ENCODE assay signal across 7 mouse cellular contexts in the genomic region with DNA sequence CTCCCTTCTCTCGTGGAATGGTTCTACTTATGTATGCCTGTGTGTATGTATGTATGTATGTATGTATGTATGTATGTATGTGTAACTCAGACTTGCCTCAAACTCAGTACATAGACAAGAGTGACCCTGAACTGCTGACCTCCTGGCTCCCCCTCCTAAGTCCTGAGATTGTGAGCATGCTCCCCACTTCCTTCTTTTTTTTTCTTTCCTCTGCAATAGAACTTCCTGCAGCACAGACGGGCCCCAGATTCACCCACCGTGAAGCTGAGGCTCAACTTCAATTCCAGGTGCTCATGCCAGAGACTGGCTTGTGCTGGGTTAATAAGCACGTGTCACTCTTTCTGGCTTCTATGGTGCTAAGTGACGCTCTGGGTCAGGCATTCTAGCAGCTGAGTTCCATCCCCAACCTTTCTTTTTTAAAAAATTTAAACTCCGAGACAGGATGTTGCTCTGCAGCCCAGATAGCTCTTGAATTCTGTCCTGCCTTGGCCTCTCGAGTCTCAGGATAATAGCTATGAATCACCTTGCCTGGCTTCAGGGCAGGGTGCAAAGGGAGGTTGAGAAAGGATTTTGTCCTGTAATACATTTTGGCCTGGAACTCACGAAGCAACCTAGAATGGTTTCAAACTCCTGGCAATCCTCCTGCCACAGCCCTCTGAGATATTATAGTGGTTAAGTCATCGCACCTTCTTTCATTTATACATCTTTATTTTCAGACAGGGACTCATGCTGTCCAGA. TPM values are rescaled to one million over a fixed set of nuclear protein-coding genes. Genes with fewer than 3 reads are reported as not detected.
DNase-seq lines count a peak whose midpoint lies in the region; ATAC-seq and TF ChIP-seq lines count a peak whose summit lies in the region.

No protein-coding gene starts in this region.

- H3K9me3 ChIP-seq in limb, embryonic 10.5 days (replicated peaks) = 0 out of 2 replicates have a peak, but pooled peaks cover 2% of the 10 kb centered on the region
- no peaks in the 10 kb centered on the region for H3K9me3 ChIP-seq in midbrain, postnatal 0 days (ENCODE audit: low read length)
- no peaks in the 10 kb centered on the region for H3K9me3 ChIP-seq in intestine, postnatal 0 days (ENCODE audit: control insufficient read depth)

- 0 out of 2 replicates have a peak, but pooled peaks cover 6% of the 10 kb centered on the region for H3K4me1 ChIP-seq in kidney, adult 2 months (ENCODE audit: control insufficient read depth, insufficient read depth, low read length)
- H3K4me1 ChIP-seq in brown adipose tissue, adult 24 weeks (ENCODE audit: control insufficient read depth, insufficient read depth, insufficient read length, low read length) = peaks cover 20% of the 10 kb centered on the region
- peaks cover 19% of the 10 kb centered on the region for H3K4me1 ChIP-seq in limb, embryonic 10.5 days
- no peaks in the 10 kb centered on the region for H3K4me1 ChIP-seq in midbrain, postnatal 0 days (ENCODE audit: insufficient read depth, low read length)
- no peaks in the 10 kb centered on the region for H3K4me1 ChIP-seq in intestine, postnatal 0 days (replicated peaks; ENCODE audit: control insufficient read depth, insufficient read depth, low read length)

- H3K27me3 ChIP-seq in kidney, adult 2 months (replicated peaks; ENCODE audit: control insufficient read depth, insufficient read depth, low read length) = no peaks in the 10 kb centered on the region
- peaks cover 6% of the 10 kb centered on the region; the same call in 1 of the 2 replicates for H3K27me3 ChIP-seq in limb, embryonic 10.5 days (ENCODE audit: low read depth, poor library complexity, severe bottlenecking)
- H3K27me3 ChIP-seq in midbrain, postnatal 0 days (ENCODE audit: insufficient read depth, low read length) = no peaks in the 10 kb centered on the region
- H3K27me3 ChIP-seq in intestine, postnatal 0 days (replicated peaks; ENCODE audit: control insufficient read depth, insufficient read depth, low read length) = no peaks in the 10 kb centered on the region

- H3K9ac ChIP-seq in midbrain, postnatal 0 days (replicated peaks; ENCODE audit: low read length, poor library complexity, severe bottlenecking) = no peak overlapping the region
- no peak overlapping the region for H3K9ac ChIP-seq in intestine, postnatal 0 days (ENCODE audit: low read depth, low read length)

- peak overlapping the region; percentile 73; the same call in 1 of the 2 replicates for H3K4me2 ChIP-seq in midbrain, postnatal 0 days (ENCODE audit: low read depth, low read length, poor library complexity, severe bottlenecking)
- no peak overlapping the region for H3K4me2 ChIP-seq in intestine, postnatal 0 days (replicated peaks; ENCODE audit: low read depth)

- H3K36me3 ChIP-seq in kidney, adult 2 months (ENCODE audit: control insufficient read depth, insufficient read depth, low read length) = no peaks in the 10 kb centered on the region
- peaks cover 23% of the 10 kb centered on the region for H3K36me3 ChIP-seq in limb, embryonic 10.5 days
- no peaks in the 10 kb centered on the region for H3K36me3 ChIP-seq in midbrain, postnatal 0 days (ENCODE audit: insufficient read depth, low read length)
- no peaks in the 10 kb centered on the region for H3K36me3 ChIP-seq in intestine, postnatal 0 days (ENCODE audit: control insufficient read depth, insufficient read depth)

- WGBS in kidney, adult 2 months = 50% methylated on average over 9 of the region's 9 CpGs
- 84% methylated on average over 9 of the region's 9 CpGs for WGBS in limb, embryonic 10.5 days
- WGBS in midbrain, postnatal 0 days = 84% methylated on average over 9 of the region's 9 CpGs
- 64% methylated on average over 9 of the region's 9 CpGs for WGBS in intestine, postnatal 0 days

- peak overlapping the region; percentile 25; the same call in 1 of the 2 replicates for H3K27ac ChIP-seq in kidney, adult 2 months (ENCODE audit: insufficient read depth, low read depth, low read length)
- H3K27ac ChIP-seq in brown adipose tissue, adult 24 weeks (replicated peaks; ENCODE audit: low read depth, low read length) = peak overlapping the region; percentile 72; the same call in 1 of the 2 replicates
- H3K27ac ChIP-seq in limb, embryonic 10.5 days = no peak overlapping the region
- no peak overlapping the region for H3K27ac ChIP-seq in midbrain, postnatal 0 days (ENCODE audit: low read depth, low read length)
- H3K27ac ChIP-seq in intestine, postnatal 0 days (ENCODE audit: low read depth, low read length) = no peak overlapping the region

- ATAC-seq in midbrain, postnatal 0 days (ENCODE audit: low FRiP score) = no peak
- ATAC-seq in intestine, postnatal 0 days = no peak

- H3K4me3 ChIP-seq in kidney, adult 2 months (ENCODE audit: insufficient read depth, low read depth, low read length) = no peak overlapping the region
- H3K4me3 ChIP-seq in brown adipose tissue, adult 24 weeks (ENCODE audit: insufficient read depth, low read depth, low read length) = no peak overlapping the region
- H3K4me3 ChIP-seq in limb, embryonic 10.5 days = peak overlapping the region; percentile 78; the same call in 1 of the 2 replicates
- peak overlapping the region; percentile 79; the same call in 1 of the 2 replicates for H3K4me3 ChIP-seq in midbrain, postnatal 0 days (ENCODE audit: low read depth, low read length)
- no peak overlapping the region for H3K4me3 ChIP-seq in intestine, postnatal 0 days (ENCODE audit: low read depth, low read length)

- no peak for DNase-seq in kidney, adult 2 months
- DNase-seq in kidney, adult 11 months = no peak
- DNase-seq in limb, embryonic 10.5 days (ENCODE audit: low spot score) = no peak
- DNase-seq in midbrain, postnatal 0 days (ENCODE audit: low spot score) = no peak
- DNase-seq in right cerebral cortex, postnatal 10 days (ENCODE audit: low spot score in 2 of 2) = no peak

- no peak for TF ChIP-seq CTCF in kidney, adult 2 months (conservative IDR thresholded peaks at IDR 0.05; ENCODE audit: insufficient read depth, insufficient read length, low read depth, low read length)
- no peak for TF ChIP-seq CTCF in midbrain, postnatal 0 days (IDR thresholded peaks at IDR 0.05)
- TF ChIP-seq CTCF in intestine, postnatal 0 days (IDR thresholded peaks at IDR 0.05; ENCODE audit: low read depth) = no peak

- no peak for TF ChIP-seq POLR2A in kidney, adult 2 months (IDR thresholded peaks at IDR 0.05; ENCODE audit: low read depth, low read length)

RNA-seq across cellular contexts. Expression of a gene that starts 5.1 kb away (rescaled TPM):
- 8.0 and 8.7 TPM in 2 replicates for polyA plus RNA-seq in kidney, adult 2 months (2012; rRNA removed)
- 11.6 and 14.3 TPM in 2 replicates for polyA plus RNA-seq in brown adipose tissue, adult 24 weeks (2012; ENCODE audit: insufficient read depth, insufficient read length, missing spikeins)
- 65.4 and 65.6 TPM in 2 replicates for polyA plus RNA-seq in limb, embryonic 10.5 days (2016; fragmentation: Nextera tagmentation; extraction: Ambion mirVana)
- 37.1 and 46.5 TPM in 2 replicates for total RNA-seq in midbrain, postnatal 0 days (2014; rRNA removed)
- 50.0 TPM in 2 replicates for polyA plus RNA-seq in midbrain, postnatal 0 days (2015; fragmentation: Nextera tagmentation; extraction: Ambion mirVana)
- 28.7 and 29.3 TPM in 2 replicates for polyA plus RNA-seq in intestine, postnatal 0 days (2015; fragmentation: Nextera tagmentation; extraction: Ambion mirVana)

RNA-seq across cellular contexts. Expression of a gene that starts 49.2 kb away (rescaled TPM):
- polyA plus RNA-seq in kidney, adult 2 months (2012; rRNA removed) = 14.4 and 19.3 TPM in 2 replicates
- polyA plus RNA-seq in brown adipose tissue, adult 24 weeks (2012; ENCODE audit: insufficient read depth, insufficient read length, missing spikeins) = 21.9 and 23.3 TPM in 2 replicates
- polyA plus RNA-seq in limb, embryonic 10.5 days (2016; fragmentation: Nextera tagmentation; extraction: Ambion mirVana) = 57.2 and 61.0 TPM in 2 replicates
- 54.0 and 63.3 TPM in 2 replicates for total RNA-seq in midbrain, postnatal 0 days (2014; rRNA removed)
- polyA plus RNA-seq in midbrain, postnatal 0 days (2015; fragmentation: Nextera tagmentation; extraction: Ambion mirVana) = 86.8 and 90.9 TPM in 2 replicates
- 39.5 and 41.6 TPM in 2 replicates for polyA plus RNA-seq in intestine, postnatal 0 days (2015; fragmentation: Nextera tagmentation; extraction: Ambion mirVana)

RNA-seq across cellular contexts. Expression of a gene that starts 49.2 kb away (rescaled TPM):
- polyA plus RNA-seq in kidney, adult 2 months (2012; rRNA removed) = 440 and 469 TPM in 2 replicates
- polyA plus RNA-seq in brown adipose tissue, adult 24 weeks (2012; ENCODE audit: insufficient read depth, insufficient read length, missing spikeins) = 23.4 and 27.8 TPM in 2 replicates
- polyA plus RNA-seq in limb, embryonic 10.5 days (2016; fragmentation: Nextera tagmentation; extraction: Ambion mirVana) = 26.1 and 27.5 TPM in 2 replicates
- total RNA-seq in midbrain, postnatal 0 days (2014; rRNA removed) = 34.0 and 39.1 TPM in 2 replicates
- polyA plus RNA-seq in midbrain, postnatal 0 days (2015; fragmentation: Nextera tagmentation; extraction: Ambion mirVana) = 52.8 and 54.0 TPM in 2 replicates
- polyA plus RNA-seq in intestine, postnatal 0 days (2015; fragmentation: Nextera tagmentation; extraction: Ambion mirVana) = 148 and 182 TPM in 2 replicates

Comparison
In these comparisons a context has a peak if more than half of its experiments do, and no peak if none do; other contexts are left out.
1. H3K27ac ChIP-seq: peak in kidney, adult 2 months (single experiment) and brown adipose tissue, adult 24 weeks (single experiment); none in limb, embryonic 10.5 days (single experiment), midbrain, postnatal 0 days (single experiment) and intestine, postnatal 0 days (single experiment).
2. H3K4me3 ChIP-seq: peak in limb, embryonic 10.5 days (single experiment) and midbrain, postnatal 0 days (single experiment); none in kidney, adult 2 months (single experiment), brown adipose tissue, adult 24 weeks (single experiment) and intestine, postnatal 0 days (single experiment).